Mouse (Mus musculus) WW6 (cell line): ENCODE data around the gene Ccr10.

Experiments
- DNase-seq: peaks from one replicate; pipeline ENCODE4 v3.0.0-alpha.2; 2013; ENCODE audit warnings: low read depth, low spot score

Ccr10 gene

DNA sequence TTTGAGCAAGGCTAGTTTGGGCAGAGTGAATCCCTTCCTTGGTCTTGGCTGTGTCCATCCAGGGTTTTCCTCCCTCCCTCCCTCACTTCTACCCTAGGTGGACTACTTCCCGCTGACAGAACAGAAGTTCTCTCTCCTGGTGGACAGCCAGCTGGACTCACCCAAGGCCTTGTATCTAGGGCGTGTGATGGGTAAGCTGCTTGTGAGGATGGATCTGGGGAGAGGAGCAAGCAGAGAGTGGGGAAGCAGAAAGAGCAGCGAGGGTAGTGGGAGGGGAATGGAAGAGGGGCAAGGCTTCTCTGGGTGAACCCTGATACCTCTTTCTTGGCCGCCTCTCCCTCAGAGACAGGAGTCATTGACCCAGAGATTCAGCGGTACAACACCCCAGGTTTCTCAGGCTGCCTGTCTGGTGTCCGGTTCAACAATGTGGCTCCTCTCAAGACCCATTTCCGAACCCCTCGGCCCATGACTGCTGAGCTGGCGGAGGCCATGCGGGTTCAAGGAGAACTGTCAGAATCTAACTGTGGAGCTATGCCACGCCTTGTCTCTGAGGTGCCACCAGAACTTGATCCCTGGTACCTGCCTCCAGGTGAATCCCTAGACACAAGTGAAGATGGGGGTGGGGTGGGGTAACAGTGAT is 13.0 kb upstream of the Ccr10 start:
- no peak for DNase-seq

DNA sequence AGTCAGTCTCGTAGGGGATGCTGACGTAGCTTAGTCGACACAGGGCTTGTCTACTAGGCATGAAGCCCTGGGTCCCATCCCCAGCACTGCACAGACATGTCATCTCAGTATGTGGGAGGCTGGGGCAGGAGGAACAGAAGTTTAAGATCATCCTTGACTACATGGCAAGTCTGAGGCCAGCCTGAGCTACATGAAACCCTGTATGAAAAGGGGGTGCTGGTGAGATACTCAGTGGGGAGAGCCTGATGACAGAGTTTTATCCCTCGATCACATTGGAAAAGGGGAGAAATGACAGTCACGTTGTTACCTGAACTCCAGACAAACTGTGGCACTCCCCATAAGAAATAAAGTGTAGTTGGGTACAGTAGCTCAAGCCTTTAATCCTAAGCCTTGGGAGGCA is 12.3 kb upstream of the Ccr10 start:
- no peak for DNase-seq

DNA sequence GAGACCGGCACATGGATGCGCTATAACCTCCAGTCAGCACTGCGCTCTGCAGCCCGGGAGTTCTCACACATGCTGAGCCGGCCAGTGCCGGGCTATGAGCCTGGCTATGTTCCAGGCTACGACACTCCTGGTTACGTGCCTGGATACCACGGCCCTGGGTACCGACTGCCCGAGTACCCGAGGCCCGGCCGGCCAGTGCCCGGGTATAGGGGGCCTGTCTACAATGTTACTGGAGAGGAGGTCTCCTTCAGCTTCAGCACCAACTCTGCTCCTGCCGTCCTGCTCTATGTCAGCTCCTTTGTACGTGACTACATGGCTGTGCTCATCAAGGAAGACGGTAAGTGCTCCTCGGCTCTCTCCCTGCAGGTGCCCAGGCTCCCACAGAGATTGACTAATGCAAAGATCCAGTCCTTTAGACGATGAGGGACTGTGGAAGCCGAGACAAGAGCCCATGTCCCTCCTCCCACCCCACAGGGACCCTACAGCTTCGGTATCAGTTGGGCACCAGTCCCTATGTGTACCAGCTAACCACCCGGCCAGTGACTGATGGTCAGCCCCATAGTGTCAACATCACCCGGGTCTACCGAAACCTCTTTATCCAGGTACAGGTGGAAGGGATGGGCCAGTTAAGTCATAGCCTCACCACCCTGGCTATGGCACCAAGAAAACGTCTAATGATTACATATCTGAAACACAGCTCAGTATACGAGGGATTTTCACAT is 11.4 kb upstream of the Ccr10 start:
- DNase-seq: no peak

DNA sequence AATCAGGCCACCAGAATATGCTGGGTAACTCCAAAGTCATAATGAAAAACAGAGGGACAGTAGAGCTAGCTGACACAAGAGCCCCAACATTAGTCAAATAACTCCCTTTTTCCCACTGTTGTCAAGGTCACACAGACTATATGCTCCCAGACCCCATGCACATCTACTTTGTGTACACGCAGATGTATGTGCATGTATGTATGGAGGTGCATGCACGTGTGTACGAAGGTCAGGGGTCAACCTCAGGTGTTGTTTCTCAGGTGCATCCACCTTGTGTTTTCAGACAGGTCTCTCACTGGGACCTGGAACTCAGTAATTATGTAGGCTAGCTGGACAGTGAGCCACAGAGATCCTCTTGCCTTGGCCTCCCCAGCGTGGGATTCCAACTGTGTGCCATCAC is 10.2 kb upstream of the Ccr10 start:
- DNase-seq: no peak

DNA sequence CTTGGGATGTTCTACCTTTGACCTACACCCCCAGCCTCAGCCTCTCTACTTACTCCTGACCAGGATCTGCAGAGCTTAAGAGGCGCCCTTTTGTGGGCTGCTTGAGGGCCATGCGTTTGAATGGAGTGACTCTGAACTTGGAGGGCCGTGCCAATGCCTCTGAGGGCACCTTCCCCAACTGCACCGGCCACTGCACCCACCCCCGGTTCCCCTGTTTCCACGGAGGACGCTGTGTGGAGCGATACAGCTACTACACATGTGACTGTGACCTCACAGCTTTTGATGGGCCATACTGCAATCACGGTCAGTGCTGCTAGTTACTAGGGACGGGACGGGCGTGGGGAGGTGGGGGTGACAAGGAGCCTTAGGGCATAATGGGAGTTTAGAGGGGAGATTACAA is 9.7 kb upstream of the Ccr10 start:
- DNase-seq: no peak

DNA sequence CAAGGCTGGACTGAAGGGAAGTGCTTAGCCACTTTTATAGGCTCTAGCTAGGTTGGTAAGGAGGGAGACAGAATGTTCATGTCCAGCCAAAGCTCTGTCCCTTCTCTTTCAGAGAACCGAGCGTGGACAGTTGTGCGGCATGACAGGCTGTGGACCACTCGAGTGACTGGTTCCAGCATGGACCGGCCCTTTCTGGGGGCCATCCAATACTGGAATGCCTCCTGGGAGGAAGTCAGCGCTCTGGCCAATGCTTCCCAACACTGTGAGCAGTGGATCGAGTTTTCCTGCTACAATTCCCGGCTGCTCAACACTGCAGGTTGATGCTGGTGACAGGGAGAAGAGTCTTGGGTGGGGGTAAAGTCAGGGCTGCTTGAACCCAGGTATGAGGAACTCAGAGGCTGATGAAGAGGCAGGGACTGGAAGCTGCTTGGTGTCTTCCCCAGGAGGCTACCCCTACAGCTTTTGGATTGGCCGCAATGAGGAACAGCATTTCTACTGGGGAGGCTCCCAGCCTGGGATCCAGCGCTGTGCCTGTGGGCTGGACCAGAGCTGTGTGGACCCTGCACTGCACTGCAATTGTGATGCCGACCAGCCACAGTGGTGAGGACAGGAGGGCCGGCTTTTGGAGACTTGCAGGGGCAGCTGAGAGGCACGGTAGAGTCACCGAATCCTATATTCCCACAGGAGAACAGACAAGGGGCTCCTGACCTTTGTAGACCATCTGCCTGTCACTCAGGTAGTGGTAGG is 7.7 kb upstream of the Ccr10 start:
- no peak for DNase-seq

DNA sequence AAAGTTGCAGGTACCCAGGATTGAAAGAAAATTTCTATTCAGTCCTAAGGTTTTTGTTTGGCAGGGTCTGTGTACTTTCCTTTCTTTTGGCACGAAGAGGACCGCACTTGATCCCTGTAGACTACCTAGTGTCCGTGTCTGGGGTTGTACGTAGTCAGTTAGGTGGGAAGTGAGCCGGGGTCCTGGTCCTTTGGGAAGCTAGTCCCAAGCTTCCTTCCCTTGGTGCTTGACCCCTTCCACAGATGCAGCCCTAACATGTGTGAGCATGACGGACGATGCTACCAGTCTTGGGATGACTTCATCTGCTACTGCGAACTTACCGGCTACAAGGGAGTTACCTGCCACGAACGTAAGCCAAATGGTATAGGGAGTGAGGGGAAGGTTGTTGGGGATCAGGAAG is 6.7 kb upstream of the Ccr10 start:
- no peak for DNase-seq

DNA sequence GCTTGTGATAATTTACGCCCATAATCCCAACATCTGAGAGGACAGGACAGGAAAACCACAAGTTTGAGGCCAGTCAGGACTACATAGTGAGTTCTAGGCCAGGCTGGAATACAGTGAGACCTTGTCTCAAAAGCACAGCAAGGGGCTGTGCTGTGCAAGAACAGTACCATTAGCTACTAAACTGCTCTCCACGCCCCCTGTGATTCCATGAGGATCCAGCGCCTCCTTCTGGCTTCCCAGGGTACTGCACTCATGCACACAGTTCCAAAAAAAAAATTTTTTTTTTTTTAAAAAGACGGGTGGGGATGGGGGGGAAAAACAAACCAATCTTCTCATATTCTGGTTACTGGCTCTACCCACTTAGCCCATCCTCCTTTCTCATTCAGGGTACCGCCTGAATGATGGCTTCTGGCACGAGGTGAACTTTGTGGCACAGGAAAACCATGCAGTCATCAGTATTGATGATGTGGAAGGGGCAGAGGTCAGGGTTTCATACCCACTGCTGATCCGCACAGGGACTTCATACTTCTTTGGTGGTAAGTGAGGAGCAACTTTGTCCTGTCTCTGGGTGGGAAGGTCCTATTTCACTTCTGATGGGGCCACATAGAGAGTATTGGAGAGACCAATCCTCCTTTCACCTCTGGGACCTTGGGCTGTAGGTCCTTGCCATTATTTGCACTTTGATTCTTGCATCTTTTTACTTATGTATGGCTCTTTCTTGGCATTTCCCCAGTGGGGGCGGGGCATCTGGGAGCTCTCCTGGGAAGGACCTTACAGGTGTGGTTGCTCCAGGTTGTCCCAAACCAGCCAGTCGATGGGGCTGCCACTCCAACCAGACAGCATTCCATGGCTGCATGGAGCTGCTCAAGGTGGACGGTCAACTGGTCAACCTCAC is 5.8 kb upstream of the Ccr10 start:
- no peak for DNase-seq

DNA sequence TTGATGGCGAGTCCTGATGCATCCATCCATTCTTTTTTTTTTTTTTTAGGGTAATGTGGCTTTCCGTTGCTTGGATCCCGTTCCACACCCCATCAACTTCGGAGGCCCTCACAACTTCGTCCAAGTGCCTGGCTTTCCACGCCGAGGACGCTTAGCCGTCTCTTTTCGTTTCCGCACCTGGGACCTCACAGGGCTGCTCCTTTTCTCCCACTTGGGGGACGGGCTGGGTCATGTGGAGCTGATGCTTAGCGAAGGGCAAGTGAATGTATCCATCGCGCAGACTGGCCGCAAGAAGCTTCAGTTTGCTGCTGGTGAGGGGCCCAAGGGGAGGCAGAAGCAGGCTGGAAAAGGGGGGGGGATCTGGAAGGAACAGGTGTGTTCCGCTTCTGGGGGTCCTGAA is 5.0 kb upstream of the Ccr10 start:
- no peak for DNase-seq

DNA sequence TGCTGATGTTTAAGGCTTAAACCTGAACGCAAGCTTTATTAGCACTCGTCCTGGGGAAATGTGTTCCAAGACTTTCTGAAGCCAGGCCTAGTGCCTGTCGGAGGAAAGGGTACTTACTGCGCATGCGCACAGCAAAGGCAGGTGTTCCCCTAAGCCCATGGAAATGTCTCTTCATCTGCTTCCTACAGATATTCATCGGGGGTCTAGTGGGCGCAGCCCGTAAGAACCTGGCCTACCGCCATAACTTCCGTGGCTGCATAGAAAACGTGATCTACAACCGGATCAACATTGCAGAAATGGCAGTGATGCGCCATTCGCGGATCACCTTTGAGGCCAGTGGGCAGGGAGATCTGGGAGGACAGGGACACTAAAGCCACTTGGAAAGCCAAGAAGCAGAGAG is 4.1 kb upstream of the Ccr10 start:
- no peak for DNase-seq

DNA sequence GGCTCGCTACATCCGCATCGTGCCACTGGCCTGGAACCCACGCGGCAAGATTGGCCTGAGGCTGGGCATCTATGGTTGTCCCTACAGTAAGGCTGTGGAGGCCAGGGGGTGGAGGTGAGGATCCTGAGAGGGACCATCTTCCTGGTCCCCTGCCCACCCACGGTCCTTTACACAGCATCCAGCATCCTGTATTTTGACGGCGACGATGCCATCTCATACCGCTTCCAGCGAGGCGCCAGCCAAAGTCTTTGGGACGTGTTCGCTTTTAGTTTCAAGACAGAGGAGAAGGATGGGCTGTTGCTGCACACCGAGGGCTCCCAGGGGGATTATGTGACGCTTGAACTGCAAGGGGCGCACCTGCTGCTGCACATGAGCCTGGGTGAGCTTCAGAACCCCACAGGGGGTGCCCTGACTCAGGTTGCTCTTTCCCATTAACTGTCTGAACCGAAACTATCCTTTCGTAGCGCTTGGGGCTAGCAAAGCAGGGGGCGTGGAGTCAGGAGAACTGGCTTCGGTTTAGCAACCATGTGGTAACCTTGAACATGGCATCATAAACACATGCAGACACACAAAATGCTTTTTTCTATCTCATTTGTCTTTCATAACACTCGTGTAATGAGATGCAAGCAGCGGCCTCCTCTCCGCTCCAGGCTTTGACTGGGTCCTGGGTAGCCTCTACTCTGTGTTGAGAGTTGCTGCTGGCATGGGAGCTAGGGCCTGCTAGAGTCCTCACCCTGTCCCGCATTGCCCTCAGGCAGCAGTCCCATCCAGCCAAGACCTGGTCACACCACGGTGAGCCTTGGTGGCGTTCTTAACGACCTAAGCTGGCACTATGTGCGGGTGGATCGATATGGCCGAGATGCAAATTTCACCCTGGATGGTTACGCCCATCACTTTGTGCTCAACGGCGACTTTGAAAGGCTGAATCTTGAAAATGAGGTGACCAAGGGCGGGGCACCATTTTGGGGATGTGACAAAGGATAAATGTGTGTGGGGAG is 3.1 kb upstream of the Ccr10 start:
- no peak for DNase-seq

DNA sequence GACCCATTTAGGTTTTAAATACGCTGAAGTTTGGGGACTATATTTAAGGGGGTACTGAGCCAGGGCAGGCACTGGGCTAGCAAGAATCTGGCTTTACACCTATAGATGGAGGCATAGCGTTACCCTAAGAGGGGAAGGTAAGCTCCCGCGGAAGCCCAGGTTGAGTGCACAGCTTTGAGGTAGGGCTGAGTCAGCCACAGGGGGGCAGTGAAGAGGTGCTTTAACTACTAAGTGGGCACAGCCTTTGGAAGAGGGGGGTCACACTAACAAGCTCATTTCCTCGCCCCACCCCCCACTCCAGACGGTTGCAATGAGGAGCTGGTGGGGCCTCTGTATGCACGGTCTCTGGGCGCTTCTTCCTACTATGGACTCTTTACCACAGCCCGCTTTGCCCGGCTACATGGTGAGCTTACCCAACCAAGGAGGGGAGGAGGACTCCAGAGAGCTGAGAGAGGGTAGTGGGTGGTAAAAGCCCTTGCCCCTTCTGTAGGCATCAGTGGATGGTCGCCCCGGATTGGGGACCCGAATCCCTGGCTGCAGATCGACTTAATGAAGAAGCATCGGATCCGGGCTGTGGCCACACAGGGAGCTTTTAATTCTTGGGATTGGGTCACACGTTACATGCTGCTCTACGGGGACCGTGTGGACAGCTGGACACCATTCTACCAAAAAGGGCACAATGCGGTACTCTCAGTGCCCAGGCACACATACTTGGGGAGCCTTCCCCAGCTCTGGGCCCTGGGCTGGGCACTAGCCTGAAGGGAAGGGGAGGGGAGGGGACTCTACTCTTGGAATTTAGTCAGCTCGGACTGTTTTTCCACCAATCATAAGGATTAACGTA is 1.9 kb upstream of the Ccr10 start:
- no peak for DNase-seq

DNA sequence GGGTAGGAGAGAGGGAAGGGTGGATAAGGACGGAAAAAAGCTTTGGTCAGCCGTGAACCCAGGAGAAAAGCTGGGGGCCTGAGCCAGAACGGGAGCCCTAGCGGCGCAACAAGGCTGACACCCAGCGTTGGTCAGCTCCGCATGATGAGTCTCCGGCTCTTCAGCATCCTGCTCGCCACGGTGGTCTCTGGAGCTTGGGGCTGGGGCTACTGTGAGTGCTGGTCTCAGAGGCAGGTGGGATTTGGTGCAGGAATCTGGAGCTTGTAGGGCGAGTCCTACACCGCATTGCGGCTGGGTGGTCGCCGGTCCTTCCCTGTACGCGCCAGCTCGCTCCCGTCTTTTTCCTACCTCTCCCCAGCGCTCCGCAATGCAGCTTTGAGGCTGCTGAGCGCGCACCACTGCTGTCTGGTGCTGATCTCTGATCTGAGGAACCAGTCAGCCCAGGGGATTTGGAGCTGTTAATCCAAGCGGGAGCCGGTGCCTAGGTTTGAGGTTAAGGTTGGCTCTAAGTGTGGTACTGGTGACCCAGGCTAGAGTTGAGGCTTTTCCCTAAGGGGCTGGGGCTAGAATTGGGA is 961 bp upstream of the Ccr10 start:
- no peak for DNase-seq

DNA sequence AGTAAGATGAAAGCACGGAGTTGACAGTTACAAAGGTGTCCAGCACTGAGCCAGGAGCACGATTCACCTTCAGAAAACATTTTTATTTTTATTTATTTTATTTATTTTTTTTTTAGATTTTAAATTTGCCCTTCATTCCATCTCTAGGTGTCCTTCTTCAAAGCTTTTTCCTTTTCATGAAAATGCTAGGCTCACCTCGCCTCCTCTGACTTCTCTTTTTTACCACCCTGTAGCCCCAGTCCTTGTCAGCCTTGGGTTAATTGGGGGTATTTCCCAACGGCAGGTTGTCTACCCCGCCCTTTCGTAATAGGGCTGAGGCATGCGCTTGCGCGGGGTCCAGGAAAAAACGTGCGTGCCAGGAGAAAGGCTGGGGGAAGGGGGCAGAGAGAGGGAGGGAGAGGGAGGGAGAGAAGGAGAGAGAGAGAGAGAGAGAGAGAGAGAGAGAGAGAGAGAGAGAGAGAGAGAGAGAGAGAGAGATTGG is 433 bp upstream of the Ccr10 start:
- DNase-seq: no peak

DNA sequence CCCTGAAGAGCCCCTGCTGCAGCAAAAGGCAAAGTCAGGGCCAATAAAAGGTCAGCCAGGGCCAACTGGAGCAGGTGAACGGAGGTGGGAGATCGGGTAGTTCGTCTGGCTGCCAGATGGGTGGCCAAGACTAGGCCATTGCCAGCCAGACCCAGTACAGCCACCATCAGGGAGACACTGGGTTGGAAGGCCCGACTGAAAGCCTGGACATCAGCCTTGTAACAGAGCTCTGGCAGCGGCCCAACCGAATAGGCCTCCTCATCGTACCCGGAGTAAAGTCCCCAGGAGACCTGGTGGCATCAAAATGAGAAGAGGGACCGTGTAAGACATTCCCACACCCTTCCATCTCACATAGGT is 876 bp downstream of the Ccr10 start:
- no peak for DNase-seq

DNA sequence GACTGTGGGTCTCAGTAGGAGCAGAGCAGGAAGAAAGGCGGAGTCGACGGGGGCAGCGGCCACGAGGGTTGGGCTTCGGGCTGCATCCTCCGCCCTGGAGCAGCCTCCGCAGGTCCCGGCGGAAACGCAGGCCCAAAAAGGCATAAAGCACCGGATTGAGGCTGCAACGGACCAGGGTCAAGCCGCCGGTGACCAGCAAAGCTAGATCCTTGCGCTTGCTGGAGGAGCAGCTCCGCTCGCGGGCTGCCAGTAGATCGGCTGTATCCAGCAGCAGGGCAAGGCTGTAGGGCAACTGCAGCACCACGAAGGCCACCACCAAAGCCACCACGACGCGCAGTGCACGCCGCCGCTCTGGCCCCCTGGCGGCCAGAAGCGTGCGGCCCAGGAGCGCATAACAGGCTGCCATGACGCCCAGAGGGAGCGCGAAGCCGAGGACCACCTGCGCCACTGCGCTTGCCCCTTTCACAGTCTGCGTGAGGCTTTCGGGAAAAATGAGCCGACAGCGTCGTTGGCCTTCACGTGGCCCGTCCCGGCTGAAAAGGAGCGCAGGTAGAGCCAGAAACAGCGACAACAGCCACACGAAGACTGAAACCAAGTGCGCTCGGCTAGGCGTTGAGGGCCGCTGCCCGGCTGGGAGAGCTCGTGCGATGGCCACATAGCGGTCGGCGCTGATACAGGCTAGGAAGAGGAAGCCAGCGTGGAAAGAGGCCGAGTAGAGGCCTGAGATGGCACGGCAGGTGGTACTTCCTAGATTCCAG is 1.4 kb downstream of the Ccr10 start:
- DNase-seq: no peak

DNA sequence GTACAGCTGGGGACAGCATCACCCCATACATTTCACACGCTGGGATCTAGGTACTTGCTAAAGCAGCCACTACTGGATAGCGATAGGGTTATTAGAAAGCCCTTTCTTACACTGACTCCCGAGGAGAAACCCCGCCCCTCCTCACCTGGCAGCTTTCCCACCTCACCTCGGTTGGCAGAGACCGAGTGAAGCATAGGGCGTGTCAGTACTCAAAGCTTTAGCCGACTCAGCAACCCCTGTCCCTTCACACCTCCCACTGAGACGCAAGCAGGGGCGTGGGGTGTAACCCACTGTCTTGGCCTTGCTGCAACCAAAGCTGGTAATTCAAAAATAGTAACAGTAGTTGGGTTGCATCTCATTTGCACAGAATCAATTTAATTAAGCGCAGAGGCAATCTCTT is 2.1 kb downstream of the Ccr10 start:
- DNase-seq: no peak

DNA sequence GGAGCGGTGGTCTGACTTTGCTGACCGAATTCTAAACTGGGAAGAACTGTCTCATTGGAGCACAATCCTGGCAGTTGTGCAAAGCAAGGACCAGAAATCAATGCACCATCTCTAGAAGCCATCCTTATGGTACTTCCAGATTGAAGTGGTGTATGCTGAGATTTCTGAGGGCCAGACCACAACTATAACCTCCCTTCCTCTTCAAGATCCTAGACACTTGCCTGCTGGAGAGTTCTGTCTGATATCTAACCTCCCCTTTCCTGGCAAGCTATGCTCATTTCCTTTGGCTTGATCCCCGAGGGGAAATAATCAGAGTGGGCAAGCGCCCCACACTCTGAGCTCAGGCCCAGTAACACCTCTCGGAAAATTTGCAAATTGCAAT is 2.8 kb downstream of the Ccr10 start:
- DNase-seq: no peak
